Mouse (Mus musculus) G1E (cell line): ENCODE results near the gene Pde8a.

Experiments
- CTCF ChIP-seq: IDR thresholded peaks from 2 replicates; pipeline ENCODE4 v1.5.1; 2012; ENCODE audit warnings: low read depth, low read length, inconsistent platforms, mixed read lengths
- GATA1 ChIP-seq: IDR thresholded peaks from 2 replicates; pipeline ENCODE4 v1.6.1; 2012; ENCODE audit warnings: borderline replicate concordance, low read length, inconsistent platforms, mixed read lengths

DNA sequence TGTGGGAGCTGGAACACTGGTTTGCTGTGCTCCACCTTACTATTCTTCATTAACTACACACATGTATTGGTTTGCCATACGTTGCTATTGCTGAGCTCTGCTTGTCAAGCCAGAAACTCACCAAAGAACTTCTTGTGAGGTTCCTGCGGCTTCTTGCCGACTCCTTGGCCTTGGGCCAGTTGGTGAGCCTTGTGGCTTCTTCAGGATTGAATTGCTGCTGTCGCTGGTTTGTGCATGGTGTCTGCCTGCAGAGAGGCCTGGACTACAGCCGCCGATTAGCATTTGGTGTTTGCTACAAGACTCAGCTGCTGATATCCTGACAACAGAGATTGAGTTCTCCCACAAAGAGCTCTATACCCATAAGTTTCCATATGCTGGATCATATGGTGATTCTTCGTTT lies 10.9 kb downstream of the Pde8a start:
- no peak for TF ChIP-seq CTCF
- TF ChIP-seq GATA1: no peak
